Mouse (Mus musculus) cerebellum, adult 2 months (tissue): Measurements from ENCODE around the gene Mapk6.

ENCODE experiments used
- CTCF ChIP-seq: fragments of 200-500 bp; IDR thresholded peaks from 2 replicates; pipeline ENCODE4 v1.5.1; 2011; ENCODE audit warnings: low read depth, mild to moderate bottlenecking, control low read depth, low read length, moderate library complexity, borderline replicate concordance; ENCODE audit not compliant: insufficient read depth
- POLR2A ChIP-seq: fragments of 200-500 bp; IDR thresholded peaks from 2 replicates; pipeline ENCODE4 v1.6.1; 2011; ENCODE audit warnings: low read length, control low read depth, borderline replicate concordance; ENCODE audit not compliant: insufficient read depth

DNA sequence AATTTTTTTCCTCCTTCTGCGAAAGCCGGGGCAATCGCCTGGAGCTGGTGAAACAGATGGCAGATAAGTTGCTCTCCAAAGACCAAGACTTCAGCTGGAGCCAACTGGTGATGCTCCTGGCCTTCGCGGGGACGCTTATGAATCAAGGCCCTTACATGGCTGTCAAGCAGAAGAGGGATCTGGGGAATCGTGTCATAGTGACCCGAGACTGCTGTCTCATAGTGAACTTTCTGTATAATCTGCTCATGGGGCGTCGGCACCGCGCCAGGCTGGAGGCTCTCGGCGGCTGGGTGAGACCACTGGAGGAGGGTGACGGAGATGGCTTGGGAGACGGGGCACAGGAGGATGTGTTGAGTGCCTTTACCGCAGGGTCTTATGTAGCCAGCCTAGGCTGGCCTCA, 61.7 kb downstream of the Mapk6 start:
- TF ChIP-seq POLR2A, result no peak
- TF ChIP-seq CTCF, result no peak
